Mouse (Mus musculus): ENCODE measurements around the gene Ttc4.

DNA sequence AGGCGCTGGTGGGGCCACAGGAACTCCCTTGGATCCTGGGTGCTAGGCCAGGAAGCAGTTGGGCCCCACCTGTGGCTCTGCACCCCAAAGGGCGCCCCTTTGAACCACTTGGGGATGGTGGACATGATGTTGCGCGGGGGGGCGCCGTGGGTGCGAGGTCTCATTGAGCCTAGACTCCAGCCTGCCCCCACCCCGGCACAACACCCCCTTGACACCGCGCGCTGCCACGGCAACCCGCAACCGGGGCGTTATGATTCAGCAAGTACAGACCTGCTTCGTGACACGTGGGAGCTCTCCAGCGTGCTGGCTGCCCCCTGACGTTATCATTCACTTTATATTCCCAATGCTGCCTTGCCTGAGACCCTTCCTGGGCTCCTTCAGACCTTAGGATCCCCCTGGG is 61.7 kb downstream of the Ttc4 start, which contains the start of gene Lexm:
- TF ChIP-seq CTCF (IDR thresholded peaks at IDR 0.05; ENCODE audit: insufficient read depth, low read length): no peak
- TF ChIP-seq POLR2A (IDR thresholded peaks at IDR 0.05; ENCODE audit: borderline replicate concordance, extremely low read depth, low read depth, low read length): no peak

Data from lung, adult 2 months (tissue).